Mouse (Mus musculus) brown adipose tissue, adult 24 weeks (tissue): Measurements from ENCODE around the gene Gabra6. TPM values are rescaled to one million over a fixed set of nuclear protein-coding genes. Genes with fewer than 3 reads are reported as not detected.

Experiments used
- H3K27ac ChIP-seq: fragments of 200-500 bp; replicated peaks from 2 replicates; pipeline ENCODE4 v1.5.1; 2012; ENCODE audit warnings: low read depth, mild to moderate bottlenecking, low read length
- H3K4me1 ChIP-seq: fragments of 200-500 bp; 2 replicates; pipeline ENCODE4 v1.6.1; 2012; ENCODE audit warnings: low read length, mixed read lengths; ENCODE audit not compliant: control insufficient read depth, insufficient read depth, insufficient read length
- H3K4me3 ChIP-seq: fragments of 200-500 bp; 2 replicates; pipeline ENCODE4 v1.5.1; 2012; ENCODE audit warnings: low read depth, mild to moderate bottlenecking, low read length, moderate library complexity; ENCODE audit not compliant: insufficient read depth
- polyA plus RNA-seq: library from polyadenylated mRNA; stranded (reverse); fragments of >200 nt; gene quantifications from 2 replicates; pipeline ENCODE4 v1.2.4, GENCODE M21; 2012; ENCODE audit not compliant: missing spikeins, insufficient read depth, insufficient read length

The Gabra6 gene
- polyA plus RNA-seq, result not detected in 2 replicates

- Histone ChIP-seq H3K27ac (no peak within 1 kb of the TSS), H3K4me3 (no peak within 1 kb of the TSS), H3K4me1 (no peaks in the 10 kb centered on the region)
These were observed at the start of gene Gabra6 for GRCm38 (mm10) chr11:42320882-42321281. TSS of gene Gabra6 (minus strand) at chr11:42321072.

DNA sequence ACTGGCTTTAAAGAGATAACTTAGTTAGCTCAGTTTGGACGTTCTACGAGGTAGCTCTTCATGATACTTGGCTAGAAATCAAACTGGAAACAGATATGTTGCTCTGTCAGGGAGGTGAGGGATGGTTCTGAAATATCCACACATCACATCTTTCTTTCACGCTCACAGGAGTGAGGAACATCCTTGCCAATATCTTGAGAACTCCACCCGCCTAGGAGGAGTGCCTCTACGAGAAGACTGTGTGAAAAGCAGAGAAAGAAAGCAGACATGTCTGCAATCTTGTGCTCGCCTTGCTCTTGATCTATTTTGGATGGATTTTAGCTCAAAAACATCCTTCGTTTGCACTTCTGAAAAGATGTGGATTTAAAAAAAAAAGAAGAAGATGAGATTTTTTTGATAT lies 44.7 kb upstream of the Gabra6 start:
- H3K27ac ChIP-seq, result no peak overlapping the region
- no peak overlapping the region for H3K4me3 ChIP-seq
- no peaks in the 10 kb centered on the region for H3K4me1 ChIP-seq

DNA sequence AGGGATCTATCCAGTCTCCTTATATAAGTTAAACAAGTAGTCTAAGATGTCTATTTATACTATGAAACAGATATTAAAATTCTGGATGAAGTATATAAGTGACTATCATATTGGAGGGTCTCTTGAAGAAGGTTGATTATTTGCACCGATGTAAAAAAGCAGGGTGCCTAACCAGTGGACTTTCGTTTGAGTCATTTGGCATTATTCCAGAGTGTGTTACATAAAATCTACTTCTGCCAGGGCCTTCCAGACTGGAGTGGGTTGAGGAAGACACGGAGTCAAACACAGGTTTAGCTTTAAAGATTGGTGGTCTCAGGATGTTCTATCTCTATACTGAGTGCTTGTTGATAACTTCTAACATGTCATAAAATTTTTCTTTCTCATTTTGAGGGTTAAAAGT lies 11.2 kb upstream of the Gabra6 start:
- H3K4me3 ChIP-seq, result no peak overlapping the region

DNA sequence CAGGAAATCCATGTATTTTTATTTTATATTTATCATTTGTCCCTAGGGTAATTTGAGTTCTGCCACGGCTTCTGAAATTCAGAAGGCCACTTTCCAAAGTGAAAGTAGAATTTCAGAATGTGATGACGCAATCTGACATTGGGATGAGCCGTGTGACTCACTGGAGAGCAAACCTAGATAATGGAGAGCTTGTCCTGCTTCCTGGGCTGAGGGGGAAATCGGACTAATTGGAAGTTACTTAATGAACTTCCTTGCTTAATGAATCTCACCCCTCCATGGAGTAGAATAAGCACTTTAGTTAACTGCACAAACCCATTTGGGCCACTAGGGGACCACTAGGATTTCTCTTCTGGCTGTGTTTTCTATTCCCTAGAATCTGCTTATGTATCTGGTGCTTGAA lies 5.4 kb upstream of the Gabra6 start:
- H3K27ac ChIP-seq, result no peak overlapping the region
- no peak overlapping the region for H3K4me3 ChIP-seq
- no peaks in the 10 kb centered on the region for H3K4me1 ChIP-seq

More for the DNA sequence above, 11.2 kb upstream of the Gabra6 start:
- Histone ChIP-seq H3K4me1 (no peaks in the 10 kb centered on the region), H3K27ac (no peak overlapping the region)

DNA sequence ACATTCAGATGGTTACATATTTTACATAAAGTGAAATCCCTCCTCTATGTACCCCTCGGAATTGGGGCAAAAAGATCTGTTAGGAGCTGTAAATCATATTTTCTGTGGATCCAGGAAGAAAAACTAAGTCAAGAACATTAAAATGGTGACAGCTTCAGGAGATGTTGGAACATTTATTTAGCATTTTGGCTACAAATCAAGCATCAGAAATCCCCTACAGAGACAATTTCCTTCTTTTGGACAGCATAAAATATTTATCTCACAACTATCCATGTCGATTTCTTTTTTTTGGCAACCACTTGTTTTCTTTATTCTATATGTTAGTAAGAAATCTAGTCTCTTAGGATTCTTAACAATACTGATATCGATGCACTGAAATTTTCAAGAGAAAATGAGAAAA lies 688 bp upstream of the Gabra6 start:
- H3K4me1 ChIP-seq, result no peaks in the 10 kb centered on the region
- no peak overlapping the region for H3K27ac ChIP-seq
- H3K4me3 ChIP-seq, result no peak overlapping the region

- Histone ChIP-seq H3K4me1 (no peaks in the 10 kb centered on the region), H3K4me3 (no peak overlapping the region)
These were observed 1.4 kb downstream of the Gabra6 start for GRCm38 (mm10) chr11:42319521-42319920.

DNA sequence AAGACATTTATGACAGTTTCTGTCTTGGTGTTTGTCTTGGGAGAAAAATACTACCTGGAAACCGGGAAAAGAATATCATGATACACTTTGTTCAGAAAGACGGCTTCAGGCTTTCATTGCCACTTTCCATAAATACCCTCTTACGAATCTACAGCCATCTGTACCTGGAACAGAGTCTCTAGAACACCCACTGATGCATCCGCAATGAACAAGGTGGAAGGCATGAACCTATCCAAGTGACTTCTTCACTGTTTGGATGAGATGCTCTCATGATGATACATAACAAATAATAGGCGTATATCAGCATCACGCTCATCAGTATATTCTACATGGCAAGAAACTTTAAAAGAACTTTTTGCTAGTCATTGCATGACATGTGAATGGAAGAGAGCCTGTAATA lies 1.8 kb downstream of the Gabra6 start:
- no peaks in the 10 kb centered on the region for H3K4me1 ChIP-seq
- no peak overlapping the region for H3K27ac ChIP-seq
- no peak overlapping the region for H3K4me3 ChIP-seq

More at GRCm38 (mm10) chr11:42319521-42319920, 1.4 kb downstream of the Gabra6 start:
- no peak overlapping the region for H3K27ac ChIP-seq

DNA sequence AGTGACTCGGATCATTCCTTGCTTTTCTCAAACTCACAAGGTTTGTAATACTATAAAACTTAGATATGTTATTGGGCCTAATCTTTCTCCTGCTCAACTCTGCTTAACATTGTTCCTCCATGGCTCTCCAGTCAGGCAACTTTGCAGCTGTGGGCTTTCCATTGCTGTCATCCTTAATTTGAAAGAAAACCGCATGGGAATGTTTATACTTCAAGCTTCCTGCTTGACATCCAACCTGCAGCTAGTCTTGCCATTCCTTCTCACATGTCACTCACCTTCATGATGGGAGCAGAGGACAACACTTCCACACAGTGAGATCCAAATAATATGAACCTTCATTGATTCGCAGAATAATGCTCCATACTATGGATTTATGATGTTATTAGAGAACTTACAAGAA lies 2.9 kb downstream of the Gabra6 start:
- Histone ChIP-seq H3K4me1 (no peaks in the 10 kb centered on the region), H3K27ac (no peak overlapping the region), H3K4me3 (no peak overlapping the region)

- no peak overlapping the region for H3K4me3 ChIP-seq
- no peak overlapping the region for H3K27ac ChIP-seq
- H3K4me1 ChIP-seq, result no peaks in the 10 kb centered on the region
These were observed 6.0 kb downstream of the Gabra6 start for GRCm38 (mm10) chr11:42314850-42315249.

DNA sequence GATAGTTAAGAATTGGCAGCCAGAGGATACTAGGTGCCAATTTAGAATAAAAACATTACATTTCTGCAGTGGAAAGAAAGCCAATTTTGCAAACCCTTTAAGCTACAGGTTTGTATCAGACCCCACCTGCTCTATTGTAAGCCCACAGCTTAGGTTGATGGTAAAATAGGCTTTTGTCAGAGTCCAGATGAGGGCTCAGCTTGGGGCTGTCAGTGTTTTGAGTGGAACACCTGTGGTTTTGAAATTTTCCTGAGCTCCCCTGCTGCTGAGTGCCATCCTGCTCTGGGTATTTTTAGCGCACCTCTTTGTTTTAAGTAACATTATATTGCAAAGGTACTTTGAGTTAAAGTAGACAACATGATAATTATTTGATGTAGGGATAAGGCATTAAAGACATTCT lies 10.0 kb downstream of the Gabra6 start:
- H3K4me3 ChIP-seq, result no peak overlapping the region
- no peaks in the 10 kb centered on the region for H3K4me1 ChIP-seq
- no peak overlapping the region for H3K27ac ChIP-seq

DNA sequence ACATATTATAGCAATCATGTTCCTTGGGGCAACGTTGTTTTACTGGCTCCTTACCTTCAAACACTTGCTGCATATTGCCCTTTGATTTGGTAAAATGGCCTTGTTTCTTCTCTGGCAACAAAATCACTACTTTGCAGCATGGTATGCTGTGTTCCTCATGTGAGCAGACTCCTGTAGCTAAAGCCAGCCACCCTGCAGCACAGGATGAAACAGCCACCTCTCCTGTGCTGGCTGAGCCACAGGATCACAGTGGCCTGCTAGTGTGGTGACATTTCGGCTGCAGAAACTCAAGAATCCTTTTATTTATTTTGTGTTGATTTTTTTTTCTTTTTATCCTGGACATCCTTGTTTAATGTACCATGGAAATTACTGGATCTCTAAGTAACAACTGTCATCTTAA lies 11.8 kb downstream of the Gabra6 start:
- Histone ChIP-seq H3K4me3 (no peak overlapping the region), H3K4me1 (no peaks in the 10 kb centered on the region)

DNA sequence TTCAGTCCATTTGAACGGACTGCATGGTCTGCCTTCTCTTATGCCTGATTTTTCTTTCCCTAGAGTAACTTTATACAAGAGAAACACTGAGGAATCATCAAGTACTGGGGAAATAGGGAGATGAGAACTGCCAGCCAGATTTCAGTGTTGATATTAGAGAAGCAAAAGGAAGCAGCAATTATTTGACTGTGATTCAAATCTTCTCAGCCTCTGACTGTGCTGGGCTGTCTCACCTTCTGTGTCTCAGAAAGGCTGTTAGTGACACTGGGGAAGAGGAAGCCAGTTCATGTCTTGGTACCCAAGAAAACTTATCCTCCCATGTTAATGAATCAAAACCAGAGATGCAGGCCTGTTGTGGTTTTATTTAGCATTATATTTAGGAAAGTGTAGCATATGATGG lies 14.8 kb downstream of the Gabra6 start:
- no peak overlapping the region for H3K27ac ChIP-seq
- no peak overlapping the region for H3K4me3 ChIP-seq

More for the DNA sequence above, 11.8 kb downstream of the Gabra6 start:
- no peak overlapping the region for H3K27ac ChIP-seq

DNA sequence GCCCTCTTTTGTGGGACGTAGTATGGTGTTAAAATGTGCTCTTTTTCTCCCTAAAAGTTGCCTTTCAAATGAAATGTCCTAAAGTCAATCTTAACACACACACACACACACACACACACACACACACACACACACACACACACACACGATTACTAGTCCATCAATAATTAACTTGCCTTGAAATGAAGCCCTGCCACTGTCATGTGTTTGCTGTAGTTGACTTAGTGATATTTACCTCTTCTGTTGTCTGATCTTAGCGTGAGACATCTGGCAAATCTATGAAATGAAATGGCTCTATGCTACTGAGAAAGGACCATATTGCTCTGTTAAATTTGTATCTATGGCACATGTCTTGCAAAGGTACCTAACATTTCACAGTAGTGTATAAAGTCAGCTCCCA lies 61.9 kb downstream of the Gabra6 start:
- no peaks in the 10 kb centered on the region for H3K4me1 ChIP-seq
- H3K27ac ChIP-seq, result no peak overlapping the region
- H3K4me3 ChIP-seq, result no peak overlapping the region

More for the DNA sequence above, 14.8 kb downstream of the Gabra6 start:
- H3K4me1 ChIP-seq, result no peaks in the 10 kb centered on the region

Other genes starting within 250 kb of the Gabra6 start
- not detected in 2 replicates for gene Gabra1, start 138.1 kb downstream of the Gabra6 start, polyA plus RNA-seq
- not detected in 2 replicates for gene Gabrb2, start 98.7 kb upstream of the Gabra6 start, polyA plus RNA-seq